Mouse (Mus musculus) embryonic facial prominence, embryonic 15.5 days (tissue): Measurements from ENCODE around the gene Tspan7. TPM values are rescaled to one million over a fixed set of nuclear protein-coding genes. Genes with fewer than 3 reads are reported as not detected.

Experiments
- ATAC-seq: fragments of 200-750 bp; cut with Nextera tagmentation; 2 replicates; pipeline ENCODE4 v1.8.0; 2017; ENCODE audit warnings: low read depth, moderate TSS enrichment; ENCODE audit not compliant: insufficient number of reproducible peaks, low FRiP score, low TSS enrichment
- H3K27ac ChIP-seq: fragments of 300-500 bp; sonication (generic); replicated peaks from 2 replicates; pipeline ENCODE4 v1.5.1; 2015; ENCODE audit warnings: mild to moderate bottlenecking, inconsistent platforms
- H3K27me3 ChIP-seq: fragments of 300-500 bp; sonication (generic); 2 replicates; pipeline ENCODE4 v1.6.1; 2015; ENCODE audit warnings: inconsistent platforms
- H3K36me3 ChIP-seq: fragments of 300-500 bp; sonication (generic); 2 replicates; pipeline ENCODE4 v1.6.1; 2015; ENCODE audit warnings: mild to moderate bottlenecking, inconsistent platforms
- H3K4me1 ChIP-seq: fragments of 300-500 bp; sonication (generic); 2 replicates; pipeline ENCODE4 v1.6.1; 2015; ENCODE audit warnings: inconsistent platforms
- H3K4me2 ChIP-seq: fragments of 300-500 bp; sonication (generic); replicated peaks from 2 replicates; pipeline ENCODE4 v1.6.1; 2015; ENCODE audit warnings: mild to moderate bottlenecking, inconsistent platforms
- H3K4me3 ChIP-seq: fragments of 300-500 bp; sonication (generic); replicated peaks from 2 replicates; pipeline ENCODE4 v1.5.1; 2015; ENCODE audit warnings: mild to moderate bottlenecking, inconsistent platforms
- H3K9ac ChIP-seq: fragments of 300-500 bp; sonication (generic); 2 replicates; pipeline ENCODE4 v1.6.1; 2015; ENCODE audit warnings: inconsistent platforms
- H3K9me3 ChIP-seq: fragments of 300-500 bp; sonication (generic); replicated peaks from 2 replicates; pipeline ENCODE4 v1.6.1; 2016; ENCODE audit warnings: inconsistent platforms
- WGBS: fragments of 180-500 bp; shearing (Covaris S2); methylation state at CpG from one replicate; pipeline ENCODE4 v1.1.7; 2015; 5-methylcytosine and 5-hydroxymethylcytosine counted together
- polyA plus RNA-seq: library from polyadenylated mRNA; unstranded; fragments of >200 nt; fragmentation: Nextera tagmentation; extraction: Ambion mirVana; gene quantifications from 2 replicates; pipeline ENCODE4 v1.2.1, GENCODE M21; 2015

Tspan7 gene
- polyA plus RNA-seq, 1 experiment from 2014 or later, result 85.2 TPM

GRCm38 (mm10) chrX:10556899-10557298 is 71.9 kb downstream of the Tspan7 start:
- Histone ChIP-seq H3K27me3 (no peaks in the 10 kb centered on the region), H3K9ac (no peak overlapping the region), H3K4me3 (no peak overlapping the region), H3K27ac (no peak overlapping the region), H3K9me3 (no peaks in the 10 kb centered on the region), H3K4me2 (no peak overlapping the region), H3K36me3 (no peaks in the 10 kb centered on the region), H3K4me1 (no peaks in the 10 kb centered on the region)
- WGBS, result 75% methylated on average over 3 of the region's 3 CpGs
- ATAC-seq, result no peak

- H3K4me3 ChIP-seq, result no peak overlapping the region
- no peak overlapping the region for H3K27ac ChIP-seq
- H3K9ac ChIP-seq, result no peak overlapping the region
- no peak overlapping the region for H3K4me2 ChIP-seq
- 73% methylated on average over 5 of the region's 5 CpGs for WGBS
- no peaks in the 10 kb centered on the region for H3K36me3 ChIP-seq
- no peaks in the 10 kb centered on the region for H3K4me1 ChIP-seq
- no peak for ATAC-seq
- no peaks in the 10 kb centered on the region for H3K9me3 ChIP-seq
- no peaks in the 10 kb centered on the region for H3K27me3 ChIP-seq
Measured at GRCm38 (mm10) chrX:10557596-10557995, 72.6 kb downstream of the Tspan7 start.

GRCm38 (mm10) chrX:10558625-10559024 is 73.7 kb downstream of the Tspan7 start:
- H3K27ac ChIP-seq, result no peak overlapping the region
- no peak overlapping the region for H3K4me2 ChIP-seq
- H3K36me3 ChIP-seq, result no peaks in the 10 kb centered on the region
- H3K9ac ChIP-seq, result no peak overlapping the region
- H3K4me1 ChIP-seq, result no peaks in the 10 kb centered on the region
- WGBS, result 70% methylated on average over 2 of the region's 2 CpGs
- H3K27me3 ChIP-seq, result no peaks in the 10 kb centered on the region
- ATAC-seq, result no peak
- no peaks in the 10 kb centered on the region for H3K9me3 ChIP-seq
- no peak overlapping the region for H3K4me3 ChIP-seq

- H3K4me3 ChIP-seq, result no peak overlapping the region
- ATAC-seq, result no peak
- H3K27me3 ChIP-seq, result no peaks in the 10 kb centered on the region
- no peak overlapping the region for H3K27ac ChIP-seq
- no peaks in the 10 kb centered on the region for H3K36me3 ChIP-seq
- H3K9ac ChIP-seq, result no peak overlapping the region
- no peaks in the 10 kb centered on the region for H3K9me3 ChIP-seq
- no peak overlapping the region for H3K4me2 ChIP-seq
- WGBS, result 62% methylated on average over 3 of the region's 3 CpGs
- H3K4me1 ChIP-seq, result no peaks in the 10 kb centered on the region
Measured at GRCm38 (mm10) chrX:10565811-10566210, 80.9 kb downstream of the Tspan7 start.

DNA sequence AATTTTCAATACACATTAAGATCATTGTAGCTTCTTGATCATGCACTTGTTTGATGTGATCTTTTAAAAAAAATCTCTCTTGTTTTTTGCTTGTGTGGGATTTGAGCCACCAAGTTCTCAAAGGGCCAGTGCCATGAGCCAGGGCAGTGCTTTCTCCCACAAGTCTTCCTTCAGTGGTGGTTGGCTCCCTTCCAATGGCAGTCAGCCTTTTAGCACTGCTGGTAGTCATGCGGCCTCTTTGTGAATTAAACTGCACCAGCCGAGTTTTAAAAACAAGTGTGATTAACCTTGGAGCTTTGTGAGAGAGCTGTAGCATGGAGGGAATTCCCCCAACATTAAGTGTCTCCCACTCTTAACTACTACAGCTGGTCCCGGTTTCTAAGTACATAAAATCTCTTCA is 89.6 kb downstream of the Tspan7 start:
- Histone ChIP-seq H3K4me3 (no peak overlapping the region), H3K9me3 (no peaks in the 10 kb centered on the region), H3K27me3 (no peaks in the 10 kb centered on the region), H3K9ac (no peak overlapping the region), H3K27ac (no peak overlapping the region), H3K4me2 (no peak overlapping the region), H3K36me3 (no peaks in the 10 kb centered on the region), H3K4me1 (no peaks in the 10 kb centered on the region; the same call in 1 of the 2 replicates)
- 35% methylated on average over 3 of the region's 3 CpGs for WGBS
- ATAC-seq, result no peak

DNA sequence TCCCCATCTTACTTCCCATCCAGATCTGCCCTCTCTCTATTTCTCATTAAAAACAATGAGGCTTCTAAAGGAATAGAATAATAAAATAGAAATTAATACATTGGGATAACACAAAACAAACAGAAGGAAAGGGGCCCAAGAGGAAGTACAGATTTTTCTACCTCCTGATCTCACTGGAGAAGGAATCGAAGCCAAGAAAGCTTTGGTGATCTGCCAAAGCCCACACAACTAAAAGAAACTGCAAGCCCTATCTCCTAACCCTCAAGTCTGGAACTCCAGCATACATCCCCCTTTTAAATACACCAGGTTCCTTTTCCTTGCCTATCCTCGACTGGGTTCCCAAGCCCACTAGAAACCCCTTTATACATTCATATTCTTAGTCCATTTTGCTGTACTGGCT is 90.4 kb downstream of the Tspan7 start:
- Histone ChIP-seq H3K4me1 (no peaks in the 10 kb centered on the region; the same call in 1 of the 2 replicates), H3K9ac (no peak overlapping the region), H3K4me2 (no peak overlapping the region), H3K27me3 (no peaks in the 10 kb centered on the region), H3K36me3 (no peaks in the 10 kb centered on the region), H3K27ac (no peak overlapping the region), H3K9me3 (no peaks in the 10 kb centered on the region), H3K4me3 (no peak overlapping the region)
- no peak for ATAC-seq
- 55% methylated on average over 2 of the region's 2 CpGs for WGBS

- 76% methylated on average over 4 of the region's 4 CpGs for WGBS
- H3K4me2 ChIP-seq, result no peak overlapping the region
- no peaks in the 10 kb centered on the region for H3K9me3 ChIP-seq
- H3K27ac ChIP-seq, result no peak overlapping the region
- no peak overlapping the region for H3K9ac ChIP-seq
- no peaks in the 10 kb centered on the region for H3K27me3 ChIP-seq
- no peaks in the 10 kb centered on the region for H3K36me3 ChIP-seq
- no peaks in the 10 kb centered on the region; the same call in 1 of the 2 replicates for H3K4me1 ChIP-seq
- no peak overlapping the region for H3K4me3 ChIP-seq
- no peak for ATAC-seq
Measured at GRCm38 (mm10) chrX:10576349-10576748, 91.4 kb downstream of the Tspan7 start.

GRCm38 (mm10) chrX:10577356-10577755 is 92.4 kb downstream of the Tspan7 start:
- no peak overlapping the region for H3K9ac ChIP-seq
- no peak overlapping the region for H3K27ac ChIP-seq
- no peak overlapping the region for H3K4me2 ChIP-seq
- H3K4me3 ChIP-seq, result no peak overlapping the region
- no peaks in the 10 kb centered on the region for H3K27me3 ChIP-seq
- H3K36me3 ChIP-seq, result no peaks in the 10 kb centered on the region
- no peaks in the 10 kb centered on the region for H3K9me3 ChIP-seq
- 0% methylated on average over 1 of the region's 1 CpGs for WGBS
- no peak for ATAC-seq
- no peaks in the 10 kb centered on the region; the same call in 1 of the 2 replicates for H3K4me1 ChIP-seq

DNA sequence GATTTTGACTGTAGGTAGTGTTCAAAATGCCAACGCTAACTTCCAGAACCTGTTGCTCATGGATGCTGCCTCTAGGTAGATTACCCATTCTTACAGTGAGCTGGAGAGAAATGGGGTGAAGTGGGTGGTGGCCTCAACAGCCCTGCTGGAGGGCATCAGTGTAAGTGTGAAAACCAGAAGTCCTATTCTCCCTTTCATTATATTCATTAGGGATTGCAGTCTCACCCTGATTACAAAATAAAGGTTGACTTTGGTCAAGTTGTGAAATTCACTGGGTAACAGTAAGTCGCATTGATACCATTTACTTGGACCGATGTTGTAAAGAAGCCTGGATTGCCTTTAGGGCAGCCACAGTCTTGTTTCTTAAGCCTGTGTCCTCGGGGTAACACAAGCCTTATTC is 97.8 kb downstream of the Tspan7 start:
- Histone ChIP-seq H3K36me3 (no peaks in the 10 kb centered on the region), H3K9me3 (no peaks in the 10 kb centered on the region), H3K4me1 (no peaks in the 10 kb centered on the region; the same call in 1 of the 2 replicates), H3K4me3 (no peak overlapping the region), H3K9ac (no peak overlapping the region), H3K27me3 (no peaks in the 10 kb centered on the region), H3K27ac (no peak overlapping the region), H3K4me2 (no peak overlapping the region)
- 71% methylated on average over 4 of the region's 4 CpGs for WGBS
- ATAC-seq, result no peak

DNA sequence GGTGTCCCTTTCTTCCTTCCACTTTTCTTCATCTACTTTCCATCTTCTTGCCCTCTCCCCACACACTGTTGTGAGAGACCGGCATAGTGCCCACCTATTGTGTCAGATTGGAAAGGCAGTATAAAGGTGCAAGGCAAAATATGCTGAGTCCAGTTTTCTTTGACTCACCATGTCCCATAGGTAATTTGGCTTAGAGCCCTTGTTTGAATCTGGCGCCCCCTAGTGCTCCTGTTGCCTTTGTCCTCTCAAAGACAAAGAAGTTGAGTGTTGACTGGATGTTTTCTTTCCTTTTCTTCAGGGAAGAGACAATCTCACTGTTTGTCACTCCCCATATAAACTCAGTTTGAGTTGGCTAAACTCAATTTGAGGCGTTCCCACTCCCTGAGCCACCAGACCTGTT is 107.3 kb downstream of the Tspan7 start:
- Histone ChIP-seq H3K27me3 (no peaks in the 10 kb centered on the region), H3K9me3 (no peaks in the 10 kb centered on the region), H3K4me2 (no peak overlapping the region), H3K9ac (no peak overlapping the region), H3K4me3 (no peak overlapping the region), H3K27ac (no peak overlapping the region), H3K36me3 (no peaks in the 10 kb centered on the region), H3K4me1 (no peaks in the 10 kb centered on the region)
- ATAC-seq, result no peak
- WGBS, result 66% methylated on average over 3 of the region's 3 CpGs

GRCm38 (mm10) chrX:10593561-10593960 is 108.6 kb downstream of the Tspan7 start:
- ATAC-seq, result no peak
- H3K4me1 ChIP-seq, result no peaks in the 10 kb centered on the region
- no peak overlapping the region for H3K4me2 ChIP-seq
- H3K27me3 ChIP-seq, result no peaks in the 10 kb centered on the region
- no peaks in the 10 kb centered on the region for H3K9me3 ChIP-seq
- no peak overlapping the region for H3K27ac ChIP-seq
- H3K9ac ChIP-seq, result no peak overlapping the region
- H3K4me3 ChIP-seq, result no peak overlapping the region
- no peaks in the 10 kb centered on the region for H3K36me3 ChIP-seq
- WGBS, result 94% methylated on average over 7 of the region's 7 CpGs

GRCm38 (mm10) chrX:10617119-10617518 is 132.2 kb downstream of the Tspan7 start:
- no peaks in the 10 kb centered on the region for H3K9me3 ChIP-seq
- 0 out of 2 replicates have a peak, but pooled peaks cover 3% of the 10 kb centered on the region for H3K27me3 ChIP-seq
- no peak overlapping the region for H3K4me2 ChIP-seq
- H3K36me3 ChIP-seq, result no peaks in the 10 kb centered on the region
- WGBS, result 10% methylated on average over 5 of the region's 5 CpGs
- no peak overlapping the region for H3K27ac ChIP-seq
- H3K4me1 ChIP-seq, result no peaks in the 10 kb centered on the region
- ATAC-seq, result no peak
- H3K4me3 ChIP-seq, result no peak overlapping the region
- H3K9ac ChIP-seq, result no peak overlapping the region
